Mouse (Mus musculus) megakaryocyte-erythroid progenitor cell, adult 5-6 weeks (primary cell): ENCODE measurements around the gene Hadhb. TPM values are rescaled to one million over a fixed set of nuclear protein-coding genes. Genes with fewer than 3 reads are reported as not detected.
A peak's percentile ranks its signal among the peaks of the same experiment; 100 is the strongest.

Experiments used
- ATAC-seq: replicated peaks from 2 replicates; pipeline ENCODE4 v1.8.0; 2016; ENCODE audit warnings: mild to moderate bottlenecking, inconsistent platforms; ENCODE audit not compliant: severe bottlenecking, poor library complexity, low FRiP score, low TSS enrichment
- total RNA-seq, 2 experiments: library from RNA; stranded (forward) in 1 of 2; stranded (reverse) in 1 of 2; fragments of 200-1000, 215-1000 nt in 1 of 2; fragments of >200 nt in 1 of 2; fragmentation: Nextera tagmentation in 1 of 2; gene quantifications; 2 replicates each; pipeline ENCODE4 v1.2.3; 2014 to 2017

Gene Hadhb
- 85.5 and 94.8 TPM in 2 replicates for total RNA-seq (2014; fragmentation: Nextera tagmentation)
- 65.4 and 79.4 TPM in 2 replicates for total RNA-seq (2017)

DNA sequence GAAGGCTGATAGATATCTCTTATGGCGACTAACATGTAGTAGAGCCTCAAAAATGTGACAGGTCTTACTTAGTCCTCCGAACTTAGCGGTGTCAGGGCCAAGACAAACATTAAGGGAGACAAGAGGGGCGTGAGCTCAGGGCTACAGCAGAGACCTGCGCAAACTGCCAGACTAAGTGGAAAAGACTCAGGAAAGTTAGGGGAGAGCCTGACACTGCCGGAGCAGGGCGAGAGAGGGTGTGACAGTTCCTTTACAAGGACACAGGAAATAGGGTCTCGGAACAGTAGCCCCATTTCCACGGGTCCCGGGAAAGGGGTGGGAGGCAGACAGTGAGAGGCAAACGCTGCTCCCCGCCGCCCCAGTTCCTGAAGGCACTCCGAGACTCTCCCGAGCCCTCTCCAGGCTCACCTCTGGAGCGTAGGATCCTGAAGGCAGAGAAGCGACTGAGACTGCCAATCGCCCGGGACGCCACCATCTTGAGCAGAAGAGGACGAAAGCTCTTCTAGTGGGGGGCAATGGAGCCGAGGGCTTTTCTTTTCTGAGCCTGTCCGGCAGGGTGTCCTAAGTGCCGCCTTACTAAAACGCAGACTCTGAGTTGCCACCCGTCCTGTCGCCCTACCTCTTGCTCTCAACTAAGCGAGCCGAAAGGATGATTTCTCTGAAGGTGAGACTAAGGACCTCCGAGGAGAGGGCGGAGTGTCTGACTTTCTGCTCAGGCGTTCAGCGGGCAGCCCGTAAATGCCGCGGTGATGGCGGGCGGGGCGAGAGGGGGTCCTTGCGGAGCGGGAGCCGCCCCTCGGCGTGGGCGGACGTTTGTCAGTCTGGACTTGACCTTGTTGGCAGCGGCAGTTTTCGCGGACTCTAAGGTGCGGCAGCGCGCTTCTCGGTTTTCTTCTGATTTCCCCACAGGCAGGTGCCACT is at the start of gene Hadhb, which contains the start of gene Hadha:
Hadhb (plus strand) TSS at position 775 of the 921 bp plus-strand sequence.
Hadha (minus strand) TSS at position 689 of the 921 bp plus-strand sequence.
- ATAC-seq, result peak; percentile 90

DNA sequence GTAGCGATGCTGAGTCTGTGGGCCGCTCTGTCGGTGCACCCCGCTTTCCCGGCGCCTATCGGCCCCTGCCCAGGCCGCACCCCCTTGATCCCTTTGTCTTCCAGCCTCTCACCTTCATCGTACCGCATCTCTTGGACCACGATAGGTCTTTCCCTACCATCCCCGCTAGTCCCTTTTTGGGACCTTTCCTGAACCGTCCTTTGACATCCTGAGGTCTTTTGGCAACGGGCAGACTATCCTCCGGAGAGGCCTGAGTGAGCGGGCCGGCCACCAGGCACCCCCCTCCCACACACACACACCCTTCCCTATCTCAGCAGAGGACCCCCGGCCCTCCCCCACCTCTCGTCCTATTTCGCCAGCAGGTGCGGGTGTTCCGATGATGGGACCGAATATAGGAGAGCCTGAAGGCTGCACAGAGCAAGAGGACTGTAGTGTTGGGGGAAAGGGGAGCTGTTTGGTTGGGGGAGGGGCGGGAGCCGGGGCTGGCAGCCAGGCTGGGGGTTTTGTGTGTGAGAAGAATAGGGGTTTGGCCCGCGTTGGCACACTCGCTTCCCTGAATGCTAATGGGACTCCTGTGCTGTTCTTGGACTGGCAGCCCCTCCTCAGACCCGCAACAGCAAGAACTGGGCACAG is 49.3 kb upstream of the Hadhb start, which contains the start of gene 3110082J24Rik:
3110082J24Rik (minus strand) TSS at position 419 of the 633 bp plus-strand sequence.
- ATAC-seq, result no peak

- ATAC-seq, result no peak
Observed at GRCm38 (mm10) chr5:30106756-30107155, 48.3 kb upstream of the Hadhb start.

DNA sequence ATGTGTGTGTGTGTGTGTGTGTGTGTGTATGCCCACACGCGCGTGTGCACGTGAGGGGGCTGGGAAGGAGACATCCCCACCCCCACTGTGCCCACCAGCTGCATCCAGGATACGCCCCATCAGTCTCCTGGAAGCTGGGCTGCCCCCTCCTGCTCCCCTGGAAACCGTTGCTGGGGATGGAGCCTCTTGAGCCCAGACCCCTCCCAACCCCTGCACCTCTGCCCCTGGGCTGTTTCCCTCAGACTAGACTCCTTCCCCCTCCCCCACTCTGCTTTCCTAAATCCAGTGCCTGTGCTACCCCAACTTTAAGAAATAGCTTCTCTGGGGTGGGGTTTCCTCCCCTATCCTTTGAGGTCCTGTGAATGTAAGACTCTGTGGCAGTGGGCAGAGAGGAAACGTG is 47.9 kb upstream of the Hadhb start:
- ATAC-seq, result no peak

DNA sequence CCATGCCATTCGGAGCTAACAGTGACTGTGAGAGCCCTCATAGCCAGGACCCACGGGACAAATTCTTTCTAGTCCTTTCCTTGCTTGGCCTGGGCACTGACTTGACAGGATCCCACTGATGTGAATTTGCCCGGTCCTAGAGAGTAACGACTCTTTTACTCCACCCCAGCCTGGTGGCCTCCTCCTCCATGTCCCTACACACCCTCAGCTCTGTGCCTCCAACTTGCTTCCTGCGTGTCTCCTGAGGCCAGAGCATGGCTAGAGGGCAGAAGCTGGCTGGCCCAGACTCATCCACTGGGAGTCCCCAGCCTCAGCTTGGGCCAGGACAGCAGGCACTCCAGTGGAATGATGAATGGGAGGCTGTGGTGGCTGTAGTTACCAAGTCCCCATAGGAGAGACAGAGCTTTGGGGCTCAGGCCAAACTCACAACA is 47.4 kb upstream of the Hadhb start:
- no peak for ATAC-seq

DNA sequence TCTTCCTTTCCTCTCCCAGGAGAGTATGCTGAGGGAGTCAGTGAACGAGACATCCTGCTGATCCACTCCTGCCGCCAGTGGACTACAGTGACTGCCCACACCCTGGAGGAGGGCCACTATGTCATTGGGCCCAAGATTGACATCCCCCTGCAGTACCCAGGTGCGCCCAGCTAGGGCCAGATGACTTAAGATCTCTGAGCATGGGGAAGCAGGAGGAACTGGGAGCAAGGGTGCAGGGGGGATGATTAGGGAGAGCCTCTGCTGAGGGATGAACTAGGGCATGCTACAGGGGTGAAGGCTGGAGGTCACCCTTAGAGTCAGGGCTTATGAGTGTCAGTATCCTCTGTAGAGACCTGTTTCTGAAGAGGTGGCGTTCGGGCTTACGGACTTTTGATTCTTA is 46.8 kb upstream of the Hadhb start:
- ATAC-seq, result no peak

- ATAC-seq, result no peak
Observed at GRCm38 (mm10) chr5:30109899-30110298, 45.1 kb upstream of the Hadhb start.

GRCm38 (mm10) chr5:30110371-30111060 is 44.5 kb upstream of the Hadhb start:
- ATAC-seq, result no peak

DNA sequence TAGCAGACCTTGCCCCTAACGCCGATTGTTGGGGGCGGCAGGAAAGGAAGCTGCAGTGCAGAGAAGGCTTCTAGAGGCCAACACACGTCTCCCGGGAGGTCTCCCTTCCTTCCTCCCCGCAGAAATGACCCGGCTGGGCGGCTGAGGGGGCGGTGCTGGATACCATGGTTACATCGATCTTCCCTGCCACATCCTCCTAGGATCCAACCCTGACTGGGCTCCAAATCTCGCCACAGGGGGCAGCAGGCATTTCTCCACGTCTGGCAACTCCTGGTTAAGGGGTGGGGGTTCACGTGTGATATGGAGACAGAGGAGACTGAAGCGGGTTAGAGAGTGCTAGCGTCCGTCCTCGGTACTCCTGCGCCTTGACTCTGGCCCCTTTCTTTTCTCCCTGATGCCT is 43.9 kb upstream of the Hadhb start:
- no peak for ATAC-seq

- ATAC-seq, result no peak
Observed at GRCm38 (mm10) chr5:30111771-30112170, 43.3 kb upstream of the Hadhb start.

DNA sequence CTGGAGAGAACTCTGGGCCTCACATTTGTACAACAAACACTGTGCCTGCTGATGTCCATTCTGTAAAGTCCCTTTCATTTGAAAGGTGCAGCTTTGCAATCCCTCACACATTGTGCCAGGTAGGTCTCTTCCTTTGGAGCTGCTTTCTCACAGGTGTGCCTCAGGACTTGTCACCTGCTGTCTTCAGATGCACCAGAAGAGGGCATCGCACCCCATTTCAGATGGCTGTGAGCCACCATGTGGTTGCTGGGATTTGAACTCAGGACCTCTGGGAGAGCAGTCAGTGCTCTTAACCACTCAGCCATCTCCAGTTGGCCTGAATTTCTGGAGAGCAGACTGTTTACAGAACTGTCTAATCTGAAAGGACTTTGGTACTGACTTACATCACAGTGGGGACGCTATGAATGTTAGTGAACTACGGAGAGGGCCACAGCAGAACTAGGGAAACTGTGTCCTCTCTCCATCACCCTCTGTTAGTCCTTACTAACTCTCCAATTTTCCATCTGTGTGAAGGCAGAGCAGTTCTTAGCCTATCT is 42.4 kb upstream of the Hadhb start:
- ATAC-seq, result no peak

GRCm38 (mm10) chr5:30113881-30114760 is 40.9 kb upstream of the Hadhb start:
- ATAC-seq, result 0 out of 2 replicates have a peak, but pooled peaks have one; percentile 53

- no peak for ATAC-seq
Observed at GRCm38 (mm10) chr5:30114761-30115140, 40.3 kb upstream of the Hadhb start.

DNA sequence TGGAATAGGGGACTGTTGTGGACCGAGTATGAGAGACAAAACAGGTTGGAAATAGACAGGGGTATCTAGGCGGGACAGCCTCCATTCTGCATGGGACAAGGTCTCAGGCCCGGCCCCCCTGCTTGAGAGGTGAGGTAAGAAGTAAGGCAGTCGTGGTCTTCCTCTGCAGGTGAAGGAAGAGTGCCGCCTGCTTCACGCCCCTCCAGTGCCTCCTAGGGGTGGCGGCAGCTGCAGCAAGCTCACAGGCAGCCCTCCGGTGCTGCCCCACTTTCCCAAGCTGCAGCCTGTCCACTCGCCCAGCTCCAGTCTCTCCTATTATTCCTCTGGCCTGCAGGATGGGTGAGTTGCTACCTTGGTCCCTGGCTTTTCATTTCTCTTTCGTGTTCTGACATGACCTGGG is 39.3 kb upstream of the Hadhb start:
- ATAC-seq, result no peak

- ATAC-seq, result no peak
Observed at GRCm38 (mm10) chr5:30118018-30118417, 37.0 kb upstream of the Hadhb start.

GRCm38 (mm10) chr5:30119163-30119562 is 35.9 kb upstream of the Hadhb start:
- ATAC-seq, result no peak

GRCm38 (mm10) chr5:30120106-30120505 is 34.9 kb upstream of the Hadhb start:
- ATAC-seq, result no peak

GRCm38 (mm10) chr5:30122481-30122880 is 32.6 kb upstream of the Hadhb start:
- no peak for ATAC-seq

GRCm38 (mm10) chr5:30125587-30125986 is 29.5 kb upstream of the Hadhb start:
- peak; percentile 73 for ATAC-seq
